Comparison of ENCODE assay signal across 8 mouse cellular contexts in the genomic region with DNA sequence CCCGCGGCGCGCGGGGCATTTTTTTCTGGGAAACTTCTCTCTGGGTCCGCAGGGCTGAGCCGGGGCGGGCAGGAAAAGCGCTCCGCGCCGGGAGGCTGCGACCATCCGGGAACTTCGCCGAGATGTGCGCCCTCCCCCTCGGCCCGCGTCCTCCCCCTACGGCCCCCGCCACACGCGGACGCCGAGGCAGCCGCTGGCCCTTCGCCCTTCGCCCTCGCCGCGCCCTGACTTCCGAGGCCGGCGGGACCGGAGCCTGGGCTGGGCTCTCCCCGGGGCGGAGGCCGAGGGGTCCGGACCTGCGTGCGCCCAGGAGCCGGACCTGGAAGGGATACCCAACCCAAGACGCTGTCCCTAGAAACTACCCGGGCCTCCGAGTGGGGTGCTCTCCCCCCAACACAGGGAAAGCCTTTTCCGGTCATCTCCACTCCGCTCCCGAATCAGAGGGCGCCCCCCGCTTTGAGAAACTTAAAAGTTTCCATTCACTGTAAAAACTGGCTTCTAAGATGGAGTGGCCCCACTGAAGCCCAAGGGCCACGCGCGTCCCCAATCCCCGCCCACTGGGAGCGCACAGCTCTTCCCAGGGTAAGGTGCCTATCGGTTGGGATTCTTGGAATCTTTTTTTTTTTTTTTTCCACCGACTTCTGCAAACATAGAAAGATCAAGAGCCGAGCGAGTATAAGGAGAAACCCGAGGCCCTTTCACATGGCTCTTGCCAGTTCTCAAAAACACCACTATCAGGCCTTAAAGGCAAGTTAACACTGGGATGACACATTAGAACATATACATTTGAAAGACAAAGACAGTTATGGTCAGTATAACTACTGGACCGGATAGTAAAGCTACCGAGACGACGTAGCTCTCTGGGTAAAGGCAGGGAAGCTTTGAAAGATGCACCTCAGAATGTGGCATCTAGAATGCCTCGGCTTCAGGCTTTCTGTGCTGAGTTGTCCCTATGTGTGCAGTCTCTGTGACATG. TPM values are rescaled to one million over a fixed set of nuclear protein-coding genes. Genes with fewer than 3 reads are reported as not detected.
A peak's percentile ranks its signal among the peaks of the same experiment; 100 is the strongest.
DNase-seq lines count a peak whose midpoint lies in the region; ATAC-seq and TF ChIP-seq lines count a peak whose summit lies in the region.

Gene Wipf1, minus strand, starts transcription at position 379 of the 975 bp plus-strand sequence.

- peak; percentile 84 for ATAC-seq in forebrain, embryonic 13.5 days
- peak; percentile 75 for ATAC-seq in heart, postnatal 0 days (ENCODE audit: insufficient read depth, low read depth)
- peak; percentile 69 for ATAC-seq in liver, embryonic 14.5 days (ENCODE audit: insufficient read depth)
- ATAC-seq in neural tube, embryonic 11.5 days (ENCODE audit: insufficient read depth, low FRiP score, low TSS enrichment) = peak; percentile 93

- WGBS in forebrain, embryonic 13.5 days = under 1% methylated on average over 60 of the region's 66 CpGs
- WGBS in heart, postnatal 0 days = 4% methylated on average over 63 of the region's 66 CpGs
- WGBS in liver, embryonic 14.5 days (ENCODE audit: insufficient replicate concordance) = 3% methylated on average over 64 of the region's 66 CpGs
- 1% methylated on average over 42 of the region's 66 CpGs for WGBS in neural tube, embryonic 11.5 days

- DNase-seq in CH12.LX (ENCODE audit: extremely low read depth) = no peak
- peak; percentile 41 for DNase-seq in heart, postnatal 0 days (ENCODE audit: low spot score)
- peak; percentile 91 for DNase-seq in kidney, postnatal 14 days
- DNase-seq in liver, embryonic 14.5 days (ENCODE audit: low read depth in 3 of 3, low spot score in 3 of 3) = no peak
- peak; percentile 85 for DNase-seq in neural tube, embryonic 11.5 days (ENCODE audit: low spot score)

- no peaks in the 10 kb centered on the region for H3K36me3 ChIP-seq in CH12.LX (replicated peaks in 1 of 2; ENCODE audit: control insufficient read depth in 1 of 2, insufficient read depth in 1 of 2, low read length in 1 of 2)
- H3K36me3 ChIP-seq in forebrain, embryonic 13.5 days (ENCODE audit: poor library complexity, severe bottlenecking) = no peaks in the 10 kb centered on the region
- no peaks in the 10 kb centered on the region for H3K36me3 ChIP-seq in heart, postnatal 0 days (replicated peaks; ENCODE audit: control insufficient read depth, insufficient read depth, low read length)
- no peaks in the 10 kb centered on the region for H3K36me3 ChIP-seq in liver, embryonic 14.5 days (replicated peaks; ENCODE audit: control insufficient read depth, insufficient read depth, low read depth)
- no peaks in the 10 kb centered on the region for H3K36me3 ChIP-seq in neural tube, embryonic 11.5 days (ENCODE audit: control insufficient read depth, insufficient read depth, low read length)
- no peaks in the 10 kb centered on the region for H3K36me3 ChIP-seq in testis, adult 2 months (ENCODE audit: control insufficient read depth, insufficient read depth, low read length)

- H3K4me2 ChIP-seq in CH12.LX (ENCODE audit: insufficient read depth, low read depth, poor library complexity, severe bottlenecking) = peak within 1 kb of the TSS; percentile 61
- peak within 1 kb of the TSS; percentile 94 for H3K4me2 ChIP-seq in forebrain, embryonic 13.5 days
- H3K4me2 ChIP-seq in heart, postnatal 0 days (ENCODE audit: low read depth, low read length) = peak within 1 kb of the TSS; percentile 94
- H3K4me2 ChIP-seq in liver, embryonic 14.5 days (ENCODE audit: low read depth) = peak within 1 kb of the TSS; percentile 76
- H3K4me2 ChIP-seq in neural tube, embryonic 11.5 days (ENCODE audit: low read depth) = peak within 1 kb of the TSS; percentile 90

- H3K4me3 ChIP-seq in CH12.LX (replicated peaks in 1 of 3; ENCODE audit: low read depth in 2 of 3, low read length in 2 of 3, poor library complexity in 1 of 3) = peak within 1 kb of the TSS; percentile 16 to 71 (median 25)
- H3K4me3 ChIP-seq in brown adipose tissue, adult 24 weeks (ENCODE audit: insufficient read depth, low read depth, low read length) = peak within 1 kb of the TSS; percentile 92
- peak within 1 kb of the TSS; percentile 78 for H3K4me3 ChIP-seq in forebrain, embryonic 13.5 days
- peak within 1 kb of the TSS; percentile 89 for H3K4me3 ChIP-seq in heart, postnatal 0 days (ENCODE audit: low read depth, low read length)
- peak within 1 kb of the TSS; percentile 63 to 66 for H3K4me3 ChIP-seq in liver, embryonic 14.5 days (ENCODE audit: insufficient read depth in 1 of 2, low read depth in 2 of 2, low read length in 2 of 2)
- H3K4me3 ChIP-seq in neural tube, embryonic 11.5 days (ENCODE audit: low read depth, low read length) = peak within 1 kb of the TSS; percentile 93
- H3K4me3 ChIP-seq in testis, adult 2 months (ENCODE audit: control insufficient read depth, low read depth, low read length) = peak within 1 kb of the TSS; percentile 74

- in situ Hi-C loops in CH12.LX (cut with MboI; ENCODE audit: low pct_ligation_motif_present, low pct_unique_long_range_greater_than_20kb, low sequenced_read_pairs) = no loop called here

- H3K27me3 ChIP-seq in CH12.LX (replicated peaks) = peaks cover 1% of the 10 kb centered on the region
- H3K27me3 ChIP-seq in forebrain, embryonic 13.5 days = peaks cover 10% of the 10 kb centered on the region; the same call in 1 of the 2 replicates
- H3K27me3 ChIP-seq in heart, postnatal 0 days (ENCODE audit: control insufficient read depth, insufficient read depth, low read length) = no peaks in the 10 kb centered on the region
- peaks cover 6% of the 10 kb centered on the region; the same call in 1 of the 2 replicates for H3K27me3 ChIP-seq in liver, embryonic 14.5 days (ENCODE audit: control insufficient read depth, insufficient read depth, low read length)
- no peaks in the 10 kb centered on the region for H3K27me3 ChIP-seq in neural tube, embryonic 11.5 days (ENCODE audit: control insufficient read depth, insufficient read depth, low read length)
- peaks cover 3% of the 10 kb centered on the region; the same call in 1 of the 2 replicates for H3K27me3 ChIP-seq in testis, adult 2 months (ENCODE audit: control insufficient read depth, insufficient read depth, low read length)

- peaks cover 9 to 18% of the 10 kb centered on the region in 2 experiments for H3K4me1 ChIP-seq in CH12.LX (ENCODE audit: control insufficient read depth in 1 of 2, insufficient read depth in 2 of 2)
- peaks cover 10% of the 10 kb centered on the region; the same call in 1 of the 2 replicates for H3K4me1 ChIP-seq in brown adipose tissue, adult 24 weeks (ENCODE audit: control insufficient read depth, insufficient read depth, insufficient read length, low read length)
- H3K4me1 ChIP-seq in forebrain, embryonic 13.5 days = peaks cover 14% of the 10 kb centered on the region
- H3K4me1 ChIP-seq in heart, postnatal 0 days (ENCODE audit: control insufficient read depth, insufficient read depth) = peaks cover 8% of the 10 kb centered on the region; the same call in 1 of the 2 replicates
- peaks cover 14 to 30% of the 10 kb centered on the region in 2 experiments for H3K4me1 ChIP-seq in liver, embryonic 14.5 days (replicated peaks; ENCODE audit: control insufficient read depth in 2 of 2, insufficient read depth in 2 of 2, low read length in 1 of 2)
- no peaks in the 10 kb centered on the region for H3K4me1 ChIP-seq in neural tube, embryonic 11.5 days (ENCODE audit: control insufficient read depth, insufficient read depth, low read length)
- H3K4me1 ChIP-seq in testis, adult 2 months (ENCODE audit: control insufficient read depth, insufficient read depth, low read length) = peaks cover 8% of the 10 kb centered on the region

- H3K9me3 ChIP-seq in CH12.LX (replicated peaks; ENCODE audit: low read length) = peaks cover 9% of the 10 kb centered on the region
- no peaks in the 10 kb centered on the region for H3K9me3 ChIP-seq in forebrain, embryonic 13.5 days (replicated peaks)
- no peaks in the 10 kb centered on the region for H3K9me3 ChIP-seq in heart, postnatal 0 days (replicated peaks; ENCODE audit: control insufficient read depth, low read length)
- no peaks in the 10 kb centered on the region for H3K9me3 ChIP-seq in liver, embryonic 14.5 days (ENCODE audit: control insufficient read depth, low read length)
- no peaks in the 10 kb centered on the region for H3K9me3 ChIP-seq in neural tube, embryonic 11.5 days (ENCODE audit: control insufficient read depth, low read length)

- TF ChIP-seq EP300 in CH12.LX (IDR thresholded peaks at IDR 0.05; ENCODE audit: low read length) = no peak
- TF ChIP-seq EP300 in heart, postnatal 0 days (IDR thresholded peaks at IDR 0.05; ENCODE audit: low read depth) = no peak
- TF ChIP-seq EP300 in liver, embryonic 14.5 days (IDR thresholded peaks at IDR 0.05; ENCODE audit: low read depth) = no peak

- dilution Hi-C loops in CH12.LX (cut with MboI; ENCODE audit: extremely low pct_ligation_motif_present, extremely low pct_unique_long_range_greater_than_20kb, low sequenced_read_pairs) = no loop called here

- H3K79me2 ChIP-seq in CH12.LX (replicated peaks; ENCODE audit: control insufficient read depth, extremely low read depth, insufficient read depth, poor library complexity, severe bottlenecking) = no peaks in the 10 kb centered on the region

- no peak within 1 kb of the TSS for H3K27ac ChIP-seq in CH12.LX (ENCODE audit: insufficient read depth, low read depth)
- H3K27ac ChIP-seq in brown adipose tissue, adult 24 weeks (replicated peaks; ENCODE audit: low read depth, low read length) = peak within 1 kb of the TSS; percentile 93
- H3K27ac ChIP-seq in forebrain, embryonic 13.5 days = no peak within 1 kb of the TSS; the same call in none of the 2 replicates
- H3K27ac ChIP-seq in heart, postnatal 0 days (ENCODE audit: low read depth) = peak within 1 kb of the TSS; percentile 87
- H3K27ac ChIP-seq in liver, embryonic 14.5 days = peak within 1 kb of the TSS; percentile 31
- peak within 1 kb of the TSS; percentile 67 for H3K27ac ChIP-seq in neural tube, embryonic 11.5 days (ENCODE audit: low read depth, low read length)
- H3K27ac ChIP-seq in testis, adult 2 months (ENCODE audit: control insufficient read depth, insufficient read depth, low read depth, low read length) = peak within 1 kb of the TSS; percentile 1

- TF ChIP-seq POLR2A in CH12.LX (IDR thresholded peaks at IDR 0.05; ENCODE audit: low read depth, low read length) = no peak
- no peak for TF ChIP-seq POLR2A in testis, adult 2 months (IDR thresholded peaks at IDR 0.05; ENCODE audit: control insufficient read depth, low read depth, low read length)

- no peak for TF ChIP-seq CTCF in CH12.LX (conservative IDR thresholded peaks at IDR 0.05 in 1 of 2, IDR thresholded peaks at IDR 0.05 in 1 of 2; ENCODE audit: low read depth in 2 of 2, low read length in 2 of 2)
- no peak for TF ChIP-seq CTCF in heart, postnatal 0 days (IDR thresholded peaks at IDR 0.05; ENCODE audit: low read depth)
- TF ChIP-seq CTCF in liver, embryonic 14.5 days (IDR thresholded peaks at IDR 0.05; ENCODE audit: low read depth) = no peak
- no peak for TF ChIP-seq CTCF in testis, adult 2 months (IDR thresholded peaks at IDR 0.05; ENCODE audit: control insufficient read depth, insufficient read depth, insufficient replicate concordance, low read depth, low read length)

- peak within 1 kb of the TSS; percentile 57 for H3K9ac ChIP-seq in CH12.LX (ENCODE audit: insufficient read depth, low read depth)
- H3K9ac ChIP-seq in forebrain, embryonic 13.5 days = peak within 1 kb of the TSS; percentile 83
- peak within 1 kb of the TSS; percentile 81 for H3K9ac ChIP-seq in heart, postnatal 0 days (replicated peaks; ENCODE audit: low read depth, low read length)
- H3K9ac ChIP-seq in liver, embryonic 14.5 days (replicated peaks) = peak within 1 kb of the TSS; percentile 56
- peak within 1 kb of the TSS; percentile 89 for H3K9ac ChIP-seq in neural tube, embryonic 11.5 days (ENCODE audit: low read length)

- no peak for TF ChIP-seq RAD21 in CH12.LX (IDR thresholded peaks at IDR 0.05; ENCODE audit: low read depth, low read length)

RNA-seq across cellular contexts. Expression of gene Wipf1, which starts in this region (rescaled TPM):
- 18.3 and 19.2 TPM in 2 replicates for total RNA-seq in CH12.LX (2012; rRNA removed)
- total RNA-seq in CH12.LX (2014; rRNA removed) = 18.8 and 21.8 TPM in 2 replicates
- polyA plus RNA-seq in CH12.LX (2012; ENCODE audit: insufficient read length, low read depth) = 88.7 and 95.0 TPM in 2 replicates
- polyA plus RNA-seq in brown adipose tissue, adult 24 weeks (2012; ENCODE audit: insufficient read depth, insufficient read length, missing spikeins) = 7.1 and 8.0 TPM in 2 replicates
- polyA plus RNA-seq in forebrain, embryonic 13.5 days (2015; fragmentation: Nextera tagmentation; extraction: Ambion mirVana) = 2.4 and 2.8 TPM in 2 replicates
- total RNA-seq in heart, postnatal 0 days (2014; rRNA removed; ENCODE audit: low replicate concordance) = 1.7 and 20.3 TPM in 2 replicates
- 2.9 and 3.1 TPM in 2 replicates for polyA plus RNA-seq in heart, postnatal 0 days (2015; fragmentation: Nextera tagmentation; extraction: Ambion mirVana)
- polyA plus RNA-seq in liver, embryonic 14.5 days (2012; rRNA removed) = 2.2 and 3.4 TPM in 2 replicates
- 4.1 and 5.7 TPM in 2 replicates for polyA plus RNA-seq in liver, embryonic 14.5 days (2014; fragmentation: Nextera tagmentation; extraction: Ambion mirVana)
- polyA plus RNA-seq in neural tube, embryonic 11.5 days (2014; fragmentation: Nextera tagmentation; extraction: Ambion mirVana) = 9.0 and 9.6 TPM in 2 replicates
- polyA plus RNA-seq in testis, adult 2 months (2012; rRNA removed) = 0.40 and 0.51 TPM in 2 replicates

Comparison
In these comparisons a context has a peak if more than half of its experiments do, and no peak if none do; other contexts are left out.
1. DNase-seq: peak in heart, postnatal 0 days (single experiment), kidney, postnatal 14 days (single experiment) and neural tube, embryonic 11.5 days (single experiment); none in CH12.LX (single experiment) and liver, embryonic 14.5 days (0 of 3).
2. H3K27ac ChIP-seq: peak in brown adipose tissue, adult 24 weeks (single experiment), heart, postnatal 0 days (single experiment), liver, embryonic 14.5 days (single experiment), neural tube, embryonic 11.5 days (single experiment) and testis, adult 2 months (single experiment); none in CH12.LX (single experiment) and forebrain, embryonic 13.5 days (single experiment).
3. H3K4me3 ChIP-seq: peak in every context shown above with its lines; median percentile 93 in neural tube, embryonic 11.5 days; 92 in brown adipose tissue, adult 24 weeks; 89 in heart, postnatal 0 days; 78 in forebrain, embryonic 13.5 days; 74 in testis, adult 2 months; 64 in liver, embryonic 14.5 days; 25 in CH12.LX.
4. Peak in every context shown above with its lines, with median percentiles within 50 percentile points of each other: H3K4me2 ChIP-seq, H3K9ac ChIP-seq and ATAC-seq.